In genomic region chr19:5425906-5426565, GRCm38 (mm10) we compare ENCODE assay signal across 8 mouse cellular contexts. TPM values are rescaled to one million over a fixed set of nuclear protein-coding genes. Genes with fewer than 3 reads are reported as not detected.
DNase-seq lines count a peak whose midpoint lies in the region; ATAC-seq and TF ChIP-seq lines count a peak whose summit lies in the region.

No protein-coding gene starts in this region.

- no peak for DNase-seq in heart, postnatal 25 days (ENCODE audit: low spot score)
- DNase-seq in ES-E14 (ENCODE audit: low read depth, low spot score): no peak
- DNase-seq in forebrain, embryonic 10.5 days (ENCODE audit: extremely low spot score, low spot score): no peak
- peak; percentile 37 for DNase-seq in thymus, postnatal 4 days
- no peak for DNase-seq in left cerebral cortex, postnatal 25 days (ENCODE audit: low spot score in 2 of 2)
- DNase-seq in spleen, postnatal 4 days (ENCODE audit: low spot score in 2 of 2): no peak

- WGBS in heart, embryonic 14.5 days: 90% methylated on average over 18 of the region's 18 CpGs
- 91% methylated on average over 18 of the region's 18 CpGs for WGBS in forebrain, embryonic 10.5 days
- 83% methylated on average over 18 of the region's 18 CpGs for WGBS in limb, embryonic 15.5 days

- in situ Hi-C loops in ES-E14 (cut with MboI; ENCODE audit: low sequenced_read_pairs in 2 of 2, unreplicated experiment in 2 of 2): no loop called here

- H3K36me3 ChIP-seq in heart, embryonic 14.5 days (ENCODE audit: control insufficient read depth, insufficient read depth, low read length): peaks cover 48% of the 10 kb centered on the region
- H3K36me3 ChIP-seq in ES-E14 (ENCODE audit: control insufficient read depth, insufficient read depth, low read length, poor library complexity, severe bottlenecking): peaks cover 20% of the 10 kb centered on the region; the same call in 1 of the 2 replicates
- peaks cover 55% of the 10 kb centered on the region for H3K36me3 ChIP-seq in forebrain, embryonic 10.5 days (replicated peaks)
- H3K36me3 ChIP-seq in limb, embryonic 15.5 days: peaks cover 34% of the 10 kb centered on the region

- peak overlapping the region; percentile 88 for H3K4me2 ChIP-seq in heart, embryonic 14.5 days (ENCODE audit: low read length)
- H3K4me2 ChIP-seq in limb, embryonic 15.5 days: peak overlapping the region; percentile 64

- H3K4me3 ChIP-seq in heart, embryonic 14.5 days (ENCODE audit: control insufficient read depth in 1 of 2, insufficient read depth in 1 of 2, low read depth in 1 of 2, low read length in 2 of 2): peak overlapping the region; percentile 84 to 87
- H3K4me3 ChIP-seq in ES-E14 (ENCODE audit: insufficient read depth in 1 of 2, low read depth in 1 of 2, low read length in 2 of 2, poor library complexity in 1 of 2, severe bottlenecking in 1 of 2): peak overlapping the region; percentile 84 to 93
- peak overlapping the region; percentile 86 for H3K4me3 ChIP-seq in forebrain, embryonic 10.5 days
- H3K4me3 ChIP-seq in limb, embryonic 15.5 days: peak overlapping the region; percentile 81

- peaks cover 18 to 23% of the 10 kb centered on the region in 2 experiments for H3K4me1 ChIP-seq in heart, embryonic 14.5 days (ENCODE audit: control insufficient read depth in 2 of 2, insufficient read depth in 2 of 2, low read length in 2 of 2)
- H3K4me1 ChIP-seq in ES-E14 (ENCODE audit: control insufficient read depth in 2 of 2, insufficient read depth in 2 of 2, low read length in 2 of 2, poor library complexity in 1 of 2): peaks cover 6 to 14% of the 10 kb centered on the region in 2 experiments; a peak in 3 of 4 replicates
- peaks cover 46% of the 10 kb centered on the region for H3K4me1 ChIP-seq in forebrain, embryonic 10.5 days
- peaks cover 44% of the 10 kb centered on the region for H3K4me1 ChIP-seq in limb, embryonic 15.5 days

- ATAC-seq in heart, embryonic 14.5 days (ENCODE audit: insufficient number of reproducible peaks, insufficient read depth, low FRiP score, low read depth): no peak
- no peak for ATAC-seq in limb, embryonic 15.5 days (ENCODE audit: insufficient number of reproducible peaks, low FRiP score, low TSS enrichment, low read depth)

- intact Hi-C loops in heart, postnatal 25 days (cut with DNase I): loop anchor here (2.0 kb wide), 1 partner anchor 35 kb away; no protein-coding TSS in a partner anchor
- intact Hi-C loops in left cerebral cortex, postnatal 25 days (cut with DNase I): loop anchor here (1.0 to 2.0 kb wide), 2 partner anchors 31 to 63 kb away; partner anchors contain the start of genes Ccdc85b and Mus81

- H3K27me3 ChIP-seq in heart, embryonic 14.5 days (ENCODE audit: control insufficient read depth, insufficient read depth, low read length): no peaks in the 10 kb centered on the region
- H3K27me3 ChIP-seq in forebrain, embryonic 10.5 days (ENCODE audit: poor library complexity, severe bottlenecking): no peaks in the 10 kb centered on the region
- H3K27me3 ChIP-seq in limb, embryonic 15.5 days: no peaks in the 10 kb centered on the region

- no peaks in the 10 kb centered on the region for H3K9me3 ChIP-seq in heart, embryonic 14.5 days (ENCODE audit: control insufficient read depth, low read length)
- H3K9me3 ChIP-seq in ES-E14 (ENCODE audit: control insufficient read depth, insufficient read depth, low read depth, low read length): no peaks in the 10 kb centered on the region
- no peaks in the 10 kb centered on the region for H3K9me3 ChIP-seq in forebrain, embryonic 10.5 days
- no peaks in the 10 kb centered on the region for H3K9me3 ChIP-seq in limb, embryonic 15.5 days

- H3K27ac ChIP-seq in heart, embryonic 14.5 days (replicated peaks in 1 of 2; ENCODE audit: control insufficient read depth in 1 of 2, insufficient read depth in 1 of 2, low read depth in 2 of 2, low read length in 2 of 2): peak overlapping the region; percentile 80 to 92; a peak in 2 of 4 replicates
- no peak overlapping the region for H3K27ac ChIP-seq in ES-E14 (ENCODE audit: insufficient read depth, low read depth, low read length, poor library complexity, severe bottlenecking)
- H3K27ac ChIP-seq in forebrain, embryonic 10.5 days: peak overlapping the region; percentile 97
- H3K27ac ChIP-seq in limb, embryonic 15.5 days: peak overlapping the region; percentile 88

- H3K9ac ChIP-seq in heart, embryonic 14.5 days (ENCODE audit: low read length): peak overlapping the region; percentile 97
- H3K9ac ChIP-seq in ES-E14 (ENCODE audit: insufficient read depth, low read depth, low read length, poor library complexity, severe bottlenecking): peak overlapping the region; percentile 93
- H3K9ac ChIP-seq in limb, embryonic 15.5 days: peak overlapping the region; percentile 89

TF ChIP-seq in ES-E14, 5 proteins besides CTCF, POLR2A, EP300 and RAD21:
- TF ChIP-seq HCFC1 (IDR thresholded peaks at IDR 0.05; ENCODE audit: borderline replicate concordance, insufficient read depth, low read length): no peak
- no peak for TF ChIP-seq ZNF384 (IDR thresholded peaks at IDR 0.05; ENCODE audit: low read depth, low read length)
- no peak for TF ChIP-seq ZC3H11A (IDR thresholded peaks at IDR 0.05; ENCODE audit: borderline replicate concordance, low read depth, low read length)
- no peak for TF ChIP-seq CHD2 (IDR thresholded peaks at IDR 0.05; ENCODE audit: low read depth, low read length)
- no peak for TF ChIP-seq MAFK (IDR thresholded peaks at IDR 0.05; ENCODE audit: insufficient read depth, low read depth, low read length)

RNA-seq across cellular contexts. Expression of gene AI837181, which starts 1.1 kb away (rescaled TPM):
- 23.7 and 35.0 TPM in 2 replicates for polyA plus RNA-seq in heart, embryonic 14.5 days (2014; fragmentation: Nextera tagmentation; extraction: Ambion mirVana)
- total RNA-seq in heart, postnatal 25 days (2021): 10 to 100 TPM; 34.9 to 36.2 TPM
- 13.8 and 13.9 TPM in 2 replicates for total RNA-seq in ES-E14 (2012; rRNA removed)
- polyA plus RNA-seq in forebrain, embryonic 10.5 days (2016; fragmentation: Nextera tagmentation; extraction: Ambion mirVana): 42.2 and 42.3 TPM in 2 replicates
- polyA plus RNA-seq in limb, embryonic 15.5 days (2015; fragmentation: Nextera tagmentation; extraction: Ambion mirVana): 68.6 and 69.9 TPM in 2 replicates
- 10 to 100 TPM; 70.2 to 73.3 TPM for total RNA-seq in left cerebral cortex, postnatal 25 days (2021)

RNA-seq across cellular contexts. Expression of gene Drap1, which starts 1.3 kb away (rescaled TPM):
- polyA plus RNA-seq in heart, embryonic 14.5 days (2014; fragmentation: Nextera tagmentation; extraction: Ambion mirVana): 154 and 178 TPM in 2 replicates
- 100 to 1,000 TPM; 289 to 292 TPM for total RNA-seq in heart, postnatal 25 days (2021)
- 121 and 124 TPM in 2 replicates for total RNA-seq in ES-E14 (2012; rRNA removed)
- polyA plus RNA-seq in forebrain, embryonic 10.5 days (2016; fragmentation: Nextera tagmentation; extraction: Ambion mirVana): 198 and 208 TPM in 2 replicates
- 254 and 257 TPM in 2 replicates for polyA plus RNA-seq in limb, embryonic 15.5 days (2015; fragmentation: Nextera tagmentation; extraction: Ambion mirVana)
- total RNA-seq in left cerebral cortex, postnatal 25 days (2021): 100 to 1,000 TPM; 197 to 233 TPM

RNA-seq across cellular contexts. Expression of gene Fosl1, which starts 21.3 kb away (rescaled TPM):
- polyA plus RNA-seq in heart, embryonic 14.5 days (2014; fragmentation: Nextera tagmentation; extraction: Ambion mirVana): not detected in 2 replicates
- not detected for total RNA-seq in heart, postnatal 25 days (2021)
- 1.0 and 3.0 TPM in 2 replicates for total RNA-seq in ES-E14 (2012; rRNA removed)
- polyA plus RNA-seq in forebrain, embryonic 10.5 days (2016; fragmentation: Nextera tagmentation; extraction: Ambion mirVana): not detected in 2 replicates
- polyA plus RNA-seq in limb, embryonic 15.5 days (2015; fragmentation: Nextera tagmentation; extraction: Ambion mirVana): not detected in 2 replicates
- total RNA-seq in left cerebral cortex, postnatal 25 days (2021): not detected

RNA-seq across cellular contexts. Expression of gene Tsga10ip, which starts 23.7 kb away (rescaled TPM):
- 1.6 and 3.0 TPM in 2 replicates for polyA plus RNA-seq in heart, embryonic 14.5 days (2014; fragmentation: Nextera tagmentation; extraction: Ambion mirVana)
- under 1 TPM; 0.28 to 0.88 TPM for total RNA-seq in heart, postnatal 25 days (2021)
- total RNA-seq in ES-E14 (2012; rRNA removed): 1.5 and 2.7 TPM in 2 replicates
- not detected in 2 replicates for polyA plus RNA-seq in forebrain, embryonic 10.5 days (2016; fragmentation: Nextera tagmentation; extraction: Ambion mirVana)
- 0.42 TPM in 1 of 2 replicates, not detected in the other for polyA plus RNA-seq in limb, embryonic 15.5 days (2015; fragmentation: Nextera tagmentation; extraction: Ambion mirVana)
- not detected for total RNA-seq in left cerebral cortex, postnatal 25 days (2021)

RNA-seq across cellular contexts. Expression of gene Ccdc85b, which starts 31.7 kb away (rescaled TPM):
- 9.0 and 10.4 TPM in 2 replicates for polyA plus RNA-seq in heart, embryonic 14.5 days (2014; fragmentation: Nextera tagmentation; extraction: Ambion mirVana)
- total RNA-seq in heart, postnatal 25 days (2021): 10 to 100 TPM in 1 of 2 experiments, 1 to 10 TPM in 1; 7.8 to 11.9 TPM
- total RNA-seq in ES-E14 (2012; rRNA removed): 4.9 and 5.4 TPM in 2 replicates
- 5.5 and 6.7 TPM in 2 replicates for polyA plus RNA-seq in forebrain, embryonic 10.5 days (2016; fragmentation: Nextera tagmentation; extraction: Ambion mirVana)
- 6.6 and 6.9 TPM in 2 replicates for polyA plus RNA-seq in limb, embryonic 15.5 days (2015; fragmentation: Nextera tagmentation; extraction: Ambion mirVana)
- 10 to 100 TPM; 26.4 to 27.9 TPM for total RNA-seq in left cerebral cortex, postnatal 25 days (2021)
